Mouse (Mus musculus) cerebellum, adult 11 months (tissue): ENCODE measurements at regions not wholly inside any gene's neighbourhood (a gene's known extent, or its start where the extent isn't known, plus 50 kb on each side); places are given as distances from the start of the nearest gene placed in this dataset.

ENCODE experiments used
- DNase-seq: peaks from one replicate; pipeline ENCODE4 v3.0.0; 2022

DNA sequence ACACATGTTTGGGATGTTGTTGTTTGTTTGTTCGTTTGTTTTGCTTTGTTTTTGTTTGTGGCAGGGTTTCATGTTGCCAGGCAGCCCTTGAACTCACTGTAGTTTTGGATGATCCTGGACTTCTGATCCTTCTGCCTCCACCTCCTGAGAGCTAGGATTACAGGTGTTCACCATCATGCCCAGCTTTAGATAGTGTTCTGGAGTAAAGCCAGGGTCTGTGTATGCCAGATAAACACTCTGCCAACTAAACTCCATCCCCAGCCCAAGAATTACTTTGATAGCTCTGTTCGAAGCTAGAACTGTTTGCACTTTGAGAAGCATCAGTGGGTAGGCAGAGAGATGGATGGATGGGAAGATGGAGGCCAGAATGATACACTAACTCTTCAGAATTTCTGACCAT, 368.0 kb upstream of the Gm10306 start:
- DNase-seq: no peak

DNA sequence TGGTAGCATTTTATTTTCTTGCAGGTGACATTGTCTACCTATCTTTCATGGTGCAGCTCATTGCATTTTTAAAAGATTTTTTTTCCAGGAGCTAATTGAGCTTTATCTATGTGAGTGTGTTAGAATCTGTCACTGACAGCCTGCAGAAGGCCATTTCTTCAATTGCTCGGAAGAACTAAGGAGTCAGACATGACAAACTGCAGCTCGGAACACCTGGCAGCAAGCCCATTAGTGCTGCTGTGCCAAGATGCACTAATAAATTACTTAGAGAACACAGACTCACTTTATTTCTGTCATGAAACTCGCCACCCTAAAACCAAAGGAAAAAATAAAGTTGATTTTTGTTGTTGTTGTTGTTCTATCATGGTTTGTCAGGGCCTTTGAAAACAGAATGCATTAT, 367.5 kb upstream of the Gm10306 start:
- no peak for DNase-seq

DNA sequence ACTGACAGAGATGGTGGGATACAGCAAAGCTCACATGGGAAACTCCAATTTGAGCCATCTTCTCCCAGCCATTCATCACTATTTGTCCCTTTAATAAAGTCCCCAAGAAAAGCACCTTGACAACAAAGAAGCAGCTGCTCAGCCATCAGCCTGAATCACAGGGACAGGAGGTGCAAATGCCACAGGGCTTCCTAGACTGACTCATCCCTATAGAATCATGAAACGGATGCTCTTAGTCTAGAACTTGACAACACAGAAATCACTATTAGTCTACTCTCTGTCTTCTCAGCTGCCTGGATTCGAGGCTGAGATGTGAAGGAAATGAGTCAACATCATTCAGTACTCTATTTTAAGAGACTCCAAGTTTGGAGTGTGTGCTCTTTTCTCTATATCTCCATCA, 365.4 kb upstream of the Gm10306 start:
- no peak for DNase-seq

DNA sequence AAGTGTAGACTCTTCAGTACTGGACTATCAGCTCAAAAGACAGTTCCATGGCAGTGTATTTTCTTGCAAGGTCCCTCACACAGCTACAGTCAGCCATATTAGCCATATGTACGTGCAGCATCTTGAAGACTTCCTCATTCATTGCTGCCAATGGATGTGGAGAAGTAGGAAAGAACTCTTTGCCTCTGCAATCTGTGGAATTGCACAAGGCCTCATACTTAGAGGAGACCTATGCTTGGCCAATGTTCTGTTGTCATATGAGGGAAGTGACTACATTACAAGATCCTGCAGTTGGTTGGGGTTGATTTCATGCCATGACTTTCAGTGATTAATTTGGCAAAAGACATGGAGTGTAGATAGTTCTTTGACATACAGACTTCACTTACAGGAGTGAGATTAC, 340.1 kb upstream of the Gm10306 start:
- no peak for DNase-seq

DNA sequence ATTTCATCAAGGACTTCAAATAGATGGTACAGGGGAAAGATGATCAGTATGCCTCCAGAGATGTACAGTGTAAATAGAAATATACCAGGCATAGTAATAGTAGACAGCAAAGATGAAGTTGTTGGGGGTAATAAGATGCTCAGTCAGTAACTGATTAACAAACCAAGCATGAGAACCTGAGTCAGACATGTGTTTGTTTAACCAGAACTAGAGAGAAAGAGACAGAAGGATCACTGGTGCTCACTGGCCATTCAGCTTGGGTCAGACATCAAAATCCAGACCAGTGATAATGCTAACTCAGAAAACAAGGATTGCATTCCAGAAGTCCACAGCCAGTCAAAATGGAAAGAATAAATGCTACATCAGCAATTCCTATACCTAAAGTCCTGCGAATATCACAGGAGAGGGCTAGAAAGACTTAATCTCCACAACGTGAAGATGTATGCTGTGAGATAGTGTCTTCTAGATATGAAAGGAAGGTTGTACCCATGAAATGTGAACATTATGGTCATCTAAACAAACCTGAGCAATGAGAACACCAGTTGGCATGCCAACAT, 320.6 kb upstream of the Gm10306 start:
- DNase-seq: no peak

DNA sequence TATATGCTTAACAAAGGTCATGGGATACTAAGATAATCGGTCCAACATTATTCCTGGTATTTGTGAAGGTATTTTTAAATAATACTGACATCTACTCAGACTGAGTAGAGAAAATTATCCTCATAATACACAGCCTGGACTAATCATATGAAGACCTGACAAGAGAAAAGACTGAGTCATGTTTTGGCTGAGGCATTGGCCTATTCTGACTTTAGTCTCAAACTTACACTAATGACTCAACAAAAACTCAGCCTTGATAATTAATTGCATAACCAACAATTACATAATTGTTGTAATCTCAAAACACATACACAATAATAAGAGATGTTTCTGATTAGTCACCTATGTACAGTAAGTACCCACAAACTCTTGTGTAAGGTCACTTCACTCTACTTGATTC, 300.3 kb upstream of the Gm10306 start:
- no peak for DNase-seq

DNA sequence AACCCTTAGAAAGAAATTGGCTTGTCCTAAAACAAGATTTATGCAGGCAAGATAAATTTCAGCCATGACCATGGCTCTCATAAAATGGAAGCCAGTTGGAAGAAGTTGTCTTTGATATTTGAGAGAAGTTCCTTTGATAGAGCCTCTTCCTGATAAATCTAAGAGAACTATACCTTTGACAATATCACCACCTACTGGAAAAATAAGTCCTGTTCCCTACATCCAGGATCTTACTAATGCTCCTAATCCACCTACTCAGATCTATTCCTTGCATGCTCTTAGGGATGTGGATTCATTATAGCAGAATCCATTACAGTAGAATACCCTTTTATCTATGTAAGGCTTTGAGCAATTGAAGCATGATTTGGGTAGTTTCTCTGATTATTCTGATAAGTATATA, 295.2 kb upstream of the Gm10306 start:
- no peak for DNase-seq

DNA sequence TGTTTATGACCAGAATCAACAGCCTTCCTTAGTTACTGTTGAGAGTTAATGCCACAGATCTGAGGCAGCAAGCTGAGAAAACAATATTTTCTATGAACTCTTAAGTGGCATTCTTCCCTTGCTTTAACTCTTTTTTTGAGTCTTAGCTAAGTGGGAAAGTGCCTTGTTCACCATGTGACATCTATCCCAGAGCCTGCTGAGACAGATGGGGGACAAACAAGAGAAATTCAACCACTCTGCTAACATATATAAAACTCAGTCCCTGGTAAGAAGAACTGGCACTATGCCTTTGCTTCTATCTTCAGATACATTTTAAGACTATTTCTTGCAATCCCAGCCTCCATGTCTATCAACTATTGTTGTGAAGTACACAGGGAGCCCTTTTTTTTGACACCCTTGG, 274.6 kb upstream of the Gm10306 start:
- no peak for DNase-seq

DNA sequence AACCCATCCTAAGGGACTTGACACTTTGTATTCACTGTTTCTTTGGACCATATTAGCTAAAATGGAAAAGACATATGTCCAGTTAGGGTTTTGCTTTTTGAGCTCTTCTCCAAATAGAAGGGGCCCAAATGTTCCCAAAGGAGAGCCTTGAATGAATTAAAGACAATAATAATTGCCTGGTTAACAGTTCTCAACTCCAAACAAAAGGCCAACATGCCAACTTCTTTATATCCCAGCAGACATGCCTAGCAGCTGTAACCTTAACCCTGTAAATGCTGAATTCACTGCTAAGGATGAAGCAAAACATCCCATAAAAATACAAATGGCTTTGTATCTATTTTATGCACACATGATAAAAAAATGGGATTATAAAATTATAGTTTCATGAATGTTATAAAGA, 264.2 kb upstream of the Gm10306 start:
- no peak for DNase-seq

DNA sequence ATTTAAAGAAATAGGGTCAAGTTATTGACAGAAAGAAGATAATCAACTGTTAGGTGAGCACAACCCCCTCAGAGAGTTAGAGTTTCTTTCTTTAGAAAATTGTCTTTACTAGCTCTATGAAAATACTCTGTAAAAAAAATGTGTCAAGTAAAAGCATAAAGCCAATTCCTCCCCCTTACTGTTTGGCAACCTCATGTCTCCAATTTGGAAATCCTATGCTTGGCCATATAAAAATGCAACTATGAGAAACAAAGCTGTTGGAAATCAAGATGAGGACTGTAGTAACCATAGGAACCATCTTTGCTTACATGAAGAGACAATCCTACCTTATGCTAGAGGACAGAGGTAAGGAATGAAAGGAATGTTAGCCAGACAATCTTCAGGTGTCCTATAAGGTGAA, 239.0 kb upstream of the Gm10306 start:
- DNase-seq: no peak

DNA sequence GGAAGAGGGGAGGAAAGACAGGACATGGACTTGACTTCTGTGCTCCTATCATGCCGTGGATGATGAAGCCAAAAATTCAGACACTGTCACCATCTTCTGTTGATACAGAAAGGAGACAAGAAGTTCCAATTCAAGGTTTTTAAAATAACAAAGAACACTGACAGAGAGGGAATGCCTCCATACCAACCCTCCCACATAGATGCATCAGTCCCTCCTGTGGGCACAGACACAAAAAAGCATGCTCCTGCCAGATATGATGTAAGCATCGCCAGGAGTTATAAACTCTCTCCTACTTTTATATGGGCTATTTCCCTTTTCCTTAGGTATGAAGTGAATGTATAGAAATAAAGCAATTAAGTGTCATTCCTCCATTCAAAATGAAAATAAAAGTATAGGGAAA, 229.6 kb upstream of the Gm10306 start:
- DNase-seq: no peak

DNA sequence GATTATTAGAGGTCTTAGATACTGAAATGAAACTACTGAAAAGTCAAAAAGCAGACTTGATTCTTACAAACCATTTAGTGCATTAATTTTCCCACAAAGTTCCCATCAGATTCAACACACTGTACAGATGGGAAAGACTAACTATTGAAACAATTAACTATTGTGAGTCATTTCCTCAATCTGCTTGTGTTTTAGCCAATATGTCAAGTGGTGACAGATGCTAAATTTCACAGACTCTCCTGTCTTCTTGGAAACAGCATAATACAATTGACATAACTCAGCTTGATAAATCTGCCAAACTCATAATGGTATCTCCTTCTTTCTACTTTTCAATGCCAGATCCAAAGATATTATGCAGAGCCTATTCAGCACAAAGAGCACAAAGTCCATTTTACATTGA, 213.0 kb upstream of the Gm10306 start:
- no peak for DNase-seq

DNA sequence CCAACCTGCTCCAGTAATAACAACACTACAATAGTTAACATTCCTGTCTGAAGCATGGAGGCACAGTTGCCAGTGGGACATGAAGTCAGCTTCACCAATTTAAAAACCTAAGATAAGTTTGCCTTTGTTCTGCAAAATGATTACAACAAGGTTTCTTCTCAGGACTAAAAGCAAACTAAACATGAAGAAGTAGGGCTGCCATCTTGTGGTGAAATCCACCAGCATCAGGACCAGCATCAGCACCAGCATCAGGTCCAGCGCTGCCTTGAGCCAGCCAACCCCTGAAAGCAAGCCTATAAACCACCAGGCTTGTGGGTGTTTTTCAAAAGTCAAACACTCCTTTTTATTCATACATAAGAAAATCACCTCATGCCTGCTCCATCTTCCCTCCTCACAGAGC, 207.1 kb upstream of the Gm10306 start:
- no peak for DNase-seq

DNA sequence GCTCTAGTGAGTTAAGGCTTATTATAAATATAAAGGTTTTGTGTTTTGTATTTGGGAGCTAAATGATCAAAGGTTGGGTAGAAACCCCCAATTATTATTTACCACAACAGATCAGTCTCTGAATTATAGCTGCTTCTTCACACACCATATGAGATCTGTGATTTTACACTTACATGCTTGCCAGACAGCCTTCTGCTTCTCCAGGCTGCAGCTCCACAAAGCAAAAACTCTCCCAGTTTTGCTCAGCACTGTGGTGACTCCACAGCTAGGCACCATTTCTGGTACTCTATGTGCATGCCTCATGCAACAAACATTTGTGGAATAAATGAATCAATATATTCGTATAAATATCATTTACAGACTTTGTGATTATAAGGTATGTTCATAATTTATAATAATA, 199.4 kb upstream of the Gm10306 start:
- no peak for DNase-seq

DNA sequence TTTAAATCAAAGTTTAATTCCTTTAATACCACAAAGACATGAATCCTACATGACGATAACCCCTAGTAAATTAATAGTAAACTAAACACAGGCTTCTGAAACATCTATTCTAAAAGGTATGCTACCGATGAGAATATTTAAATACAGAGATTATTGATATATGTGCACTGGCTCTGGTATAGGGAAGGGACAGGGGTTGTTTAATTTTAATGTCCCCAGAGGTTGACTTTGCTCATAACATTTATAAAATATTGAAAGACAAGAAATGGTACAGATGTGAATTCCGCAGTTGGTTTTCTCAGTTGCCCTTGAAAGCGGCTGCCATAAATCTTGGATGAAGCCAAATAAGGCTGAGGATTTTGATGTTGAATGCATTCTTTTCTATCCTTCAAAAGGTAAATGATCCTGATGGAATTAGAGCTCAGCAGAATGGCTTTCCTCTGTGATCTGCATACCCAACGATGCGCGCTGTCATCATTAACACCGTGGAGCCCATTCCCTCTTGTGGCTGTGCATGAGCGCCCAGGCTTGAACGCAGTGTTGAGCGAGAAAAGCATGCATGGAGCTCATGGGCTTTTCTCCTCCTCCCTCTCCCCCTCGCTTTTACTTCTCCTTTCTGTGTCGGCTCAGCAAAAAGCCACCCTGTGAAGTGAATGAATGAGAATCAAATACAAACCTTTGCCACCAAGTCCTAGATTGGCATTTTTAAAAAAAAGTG, 195.4 kb upstream of the Gm10306 start:
- DNase-seq: no peak

DNA sequence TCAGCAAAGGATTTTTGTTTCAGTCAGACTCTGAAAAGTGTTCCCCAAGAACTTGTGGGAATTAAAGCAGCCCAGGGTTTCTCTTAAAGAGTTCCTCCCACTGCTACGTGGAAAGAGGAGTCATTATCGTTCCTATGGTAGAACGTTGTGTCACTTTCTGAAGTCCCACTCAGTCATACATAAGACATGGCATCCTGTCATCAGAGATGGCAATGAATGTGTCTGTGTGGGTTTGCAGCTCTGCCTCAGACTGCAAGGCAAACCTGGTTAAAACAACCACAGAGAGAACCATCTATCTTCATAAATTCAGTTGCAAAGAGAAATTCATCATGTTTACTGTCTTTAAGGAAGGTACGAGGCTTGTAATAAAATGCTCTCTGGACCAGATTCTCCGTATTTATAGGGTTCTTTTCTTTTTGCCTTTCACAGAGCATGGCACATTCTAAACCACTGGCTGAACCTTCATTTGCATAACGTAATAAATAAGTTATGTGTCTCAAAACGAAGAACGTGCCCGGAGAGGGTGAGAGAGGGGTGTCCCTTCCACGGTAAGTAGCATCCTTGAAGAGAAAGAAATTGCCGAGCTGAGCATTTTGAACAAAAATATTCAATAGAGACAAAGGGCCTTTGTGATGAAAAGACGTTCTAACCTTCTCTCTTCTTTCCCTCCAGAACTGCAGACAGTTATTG, 194.7 kb upstream of the Gm10306 start:
- no peak for DNase-seq

DNA sequence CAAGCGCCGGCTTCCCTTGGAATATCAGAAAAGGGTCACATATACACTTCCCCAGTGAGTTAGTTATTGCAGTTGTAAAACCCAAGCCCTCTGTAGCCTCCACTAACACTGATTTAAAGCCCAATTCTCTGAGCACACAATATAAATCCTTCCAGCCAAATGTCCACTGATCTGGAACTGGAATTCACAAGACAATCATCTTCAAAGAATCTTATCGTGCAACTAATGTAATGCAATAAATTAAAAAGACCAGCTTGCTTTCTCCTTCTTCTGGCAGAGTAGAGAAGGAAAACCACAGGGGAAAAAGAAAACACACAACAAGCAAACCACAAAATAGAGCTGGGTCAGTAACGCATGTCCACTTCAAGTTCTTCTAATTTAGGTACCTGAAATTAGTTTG, 191.0 kb upstream of the Gm10306 start:
- no peak for DNase-seq

DNA sequence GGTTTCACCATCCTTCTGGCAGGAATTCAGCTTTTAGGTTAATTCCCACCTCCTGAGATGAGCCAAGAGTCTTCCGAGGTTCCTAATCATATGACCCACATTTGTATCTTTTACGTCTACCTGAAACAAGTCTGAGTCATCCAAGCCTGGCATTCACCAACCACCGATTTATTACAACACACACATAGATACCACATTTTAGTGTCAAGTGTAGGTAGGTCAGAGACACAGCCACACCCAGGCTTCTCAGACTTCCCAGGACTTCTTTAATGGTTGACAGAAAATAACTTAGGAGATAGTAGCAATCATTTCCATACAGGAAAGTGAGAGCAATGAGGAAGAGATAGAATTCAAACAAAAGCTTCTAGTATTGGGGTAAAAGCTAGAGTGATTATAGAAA, 189.2 kb upstream of the Gm10306 start:
- no peak for DNase-seq

DNA sequence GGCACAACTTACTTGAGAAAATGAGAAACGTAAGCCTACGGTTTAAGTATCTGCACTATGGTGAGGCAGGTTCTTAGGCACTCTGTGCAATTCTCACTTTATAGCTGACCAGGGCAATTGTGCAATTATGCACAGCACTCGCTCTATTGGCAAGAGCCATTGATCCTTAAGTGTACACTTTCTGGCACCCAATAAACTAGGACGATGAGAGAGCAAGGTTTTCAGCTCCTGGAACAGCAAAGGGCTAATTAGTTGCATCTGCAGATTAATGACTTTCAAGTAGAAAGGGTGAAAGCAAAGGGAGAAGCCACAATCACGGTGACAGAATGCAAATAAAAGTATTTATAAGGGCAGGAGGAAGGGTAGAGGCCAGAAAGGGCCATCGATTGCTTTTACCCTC, 185.4 kb upstream of the Gm10306 start:
- no peak for DNase-seq

DNA sequence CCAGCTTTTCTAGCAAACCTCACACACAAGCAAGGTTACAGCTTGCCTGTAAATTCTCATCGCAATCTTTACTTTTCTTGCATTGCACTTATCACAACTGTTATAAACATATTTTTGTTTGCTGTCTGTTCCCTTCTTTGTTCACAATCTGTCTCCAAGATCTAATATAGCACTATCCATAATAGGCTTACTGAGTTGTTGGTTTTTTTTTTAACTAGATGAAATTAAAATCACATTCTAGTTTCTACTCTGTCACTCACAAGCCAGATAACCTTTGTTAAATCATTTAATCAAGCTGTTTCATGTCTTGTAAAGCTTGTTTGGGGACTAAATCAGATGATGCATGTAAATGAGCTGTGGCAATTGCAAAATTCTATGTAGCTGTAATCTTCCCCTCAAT, 180.1 kb upstream of the Gm10306 start:
- no peak for DNase-seq

DNA sequence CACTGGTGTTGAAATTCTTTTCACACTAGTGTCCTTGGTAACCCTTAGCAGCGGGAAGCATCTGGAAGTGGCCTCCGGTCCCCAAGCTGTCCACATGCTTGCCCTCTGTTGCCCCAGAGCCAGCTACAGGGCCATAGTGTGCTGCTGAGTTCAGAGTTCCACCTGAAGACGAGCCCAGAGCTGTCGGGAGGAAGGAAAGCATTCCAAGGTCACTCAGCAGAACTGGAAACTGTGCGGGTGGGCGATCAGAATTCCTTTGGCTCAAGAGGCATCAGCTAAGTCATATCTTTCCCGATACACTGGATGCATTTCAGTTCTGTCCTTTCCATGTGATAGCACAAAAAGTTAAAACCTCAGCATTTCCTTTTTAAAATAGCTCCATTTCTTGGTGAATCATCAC, 170.6 kb upstream of the Gm10306 start:
- DNase-seq: no peak

DNA sequence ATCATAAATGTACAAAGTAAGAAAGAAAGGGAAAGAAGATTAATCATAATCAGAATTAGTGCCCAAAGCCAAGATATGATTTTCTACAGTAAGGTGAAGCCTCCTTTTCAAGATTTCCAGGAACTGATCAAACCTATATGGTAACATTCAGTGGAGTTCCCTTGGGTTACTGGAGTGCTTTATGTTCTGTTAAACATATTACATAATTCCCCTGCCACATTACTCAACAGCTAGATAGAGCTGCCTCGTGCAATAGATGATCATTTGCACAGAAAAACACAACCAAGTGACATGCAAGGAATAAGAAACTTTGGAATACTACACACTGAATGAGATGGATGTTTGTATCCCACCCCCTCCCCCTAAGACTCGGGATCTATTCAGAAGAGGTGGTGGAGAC, 168.0 kb upstream of the Gm10306 start:
- no peak for DNase-seq

DNA sequence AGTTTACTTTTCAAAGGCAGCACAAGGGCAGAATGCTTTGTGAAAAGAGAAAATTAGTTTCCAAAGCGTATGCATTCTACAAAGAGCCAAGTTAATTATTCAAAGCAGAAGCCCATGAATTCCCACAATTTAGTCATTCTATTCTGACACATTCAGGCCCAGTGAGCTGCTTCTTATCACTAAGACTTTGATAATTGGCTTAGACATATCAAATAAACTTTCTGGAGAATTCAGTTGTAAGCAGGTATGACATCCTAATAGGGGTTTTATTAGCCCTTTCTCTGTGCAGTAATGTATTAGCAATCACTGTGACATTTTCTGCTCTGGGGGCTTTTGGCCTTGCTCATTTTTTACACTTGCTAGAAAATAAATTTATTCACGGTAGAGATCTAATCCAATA, 161.9 kb upstream of the Gm10306 start:
- no peak for DNase-seq

DNA sequence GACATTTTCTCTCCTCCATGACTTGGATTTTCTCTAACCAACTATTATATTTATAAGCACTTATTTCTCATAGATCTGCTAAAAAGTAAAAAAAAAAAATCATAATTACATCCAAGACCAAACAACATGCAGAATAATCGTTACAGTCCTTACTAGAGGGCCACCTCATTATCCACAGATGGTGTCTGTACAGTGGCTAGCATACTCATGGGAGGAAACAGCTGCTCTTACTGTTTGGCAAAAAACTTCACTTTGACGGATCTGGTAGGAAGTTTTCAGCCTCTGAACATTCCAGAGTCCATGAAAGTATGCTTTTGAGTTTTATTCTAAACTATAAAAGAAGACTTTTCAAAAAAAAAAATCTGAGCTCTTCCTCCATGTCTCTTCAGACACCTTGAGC, 159.1 kb upstream of the Gm10306 start:
- DNase-seq: no peak

DNA sequence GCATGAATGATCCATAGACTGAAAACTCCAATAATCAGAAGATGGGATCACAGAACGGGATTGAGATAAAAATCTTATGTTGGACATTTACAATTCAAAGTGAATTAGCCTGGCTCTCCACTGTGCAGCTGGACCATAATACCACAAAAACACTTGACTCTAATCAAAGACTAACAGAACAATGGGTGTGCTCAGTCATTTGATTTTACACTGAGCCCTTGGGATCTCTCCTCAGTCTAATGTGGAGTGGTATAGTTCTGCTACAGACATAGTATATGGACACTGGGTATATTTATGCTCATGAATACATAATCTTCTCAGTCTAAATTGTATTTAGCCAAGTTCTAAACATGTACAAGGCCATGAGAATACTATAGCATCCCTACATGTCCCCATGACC, 149.4 kb upstream of the Gm10306 start:
- no peak for DNase-seq
